Mouse (Mus musculus) ovary, adult 2 months (tissue): ENCODE data around the gene Sergef. TPM values are rescaled to one million over a fixed set of nuclear protein-coding genes. Genes with fewer than 3 reads are reported as not detected.

Source experiments
- polyA plus RNA-seq: library from polyadenylated mRNA; depleted of rRNA; stranded (reverse); fragments of >200 nt; gene quantifications from 2 replicates; pipeline ENCODE4 v1.2.3, GENCODE M21; 2012; rRNA removed

Sergef gene
- 16.2 and 17.2 TPM in 2 replicates for polyA plus RNA-seq

GRCm38 (mm10) chr7:46639692-46640031 lies at the start of gene Sergef:
Sergef (minus strand) TSS chr7:46639807.

GRCm38 (mm10) chr7:46672160-46672672 lies 32.6 kb upstream of the Sergef start, which contains the start of gene Tph1:
Tph1 (minus strand) TSS chr7:46672537.

GRCm38 (mm10) chr7:46396231-46396927 lies 243.2 kb downstream of the Sergef start, which contains the start of gene Kcnc1:
Kcnc1 (plus strand) TSS chr7:46396497.

Other genes with a start within 250 kb of the Sergef start
- gene Kcnc1, start 243.3 kb downstream of the Sergef start, polyA plus RNA-seq, result 0.09 and 0.29 TPM in 2 replicates
- gene Tph1, start 32.7 kb upstream of the Sergef start, polyA plus RNA-seq, result not detected in 2 replicates
- gene Saal1, start 70.9 kb upstream of the Sergef start, polyA plus RNA-seq, result 10.4 and 11.7 TPM in 2 replicates
- 0.73 and 1.8 TPM in 2 replicates for gene Saa3, start 75.9 kb upstream of the Sergef start, polyA plus RNA-seq
- 0.12 TPM in 1 of 2 replicates, not detected in the other for gene Saa4, start 92.8 kb upstream of the Sergef start, polyA plus RNA-seq
- gene Saa1, start 103.2 kb upstream of the Sergef start, polyA plus RNA-seq, result not detected in 2 replicates
- 0.75 and 1.9 TPM in 2 replicates for gene Saa2, start 112.0 kb upstream of the Sergef start, polyA plus RNA-seq
- 14.9 and 15.9 TPM in 2 replicates for gene Hps5, start 156.3 kb upstream of the Sergef start, polyA plus RNA-seq
- gene Gtf2h1, start 156.3 kb upstream of the Sergef start, polyA plus RNA-seq, result 7.0 and 8.1 TPM in 2 replicates
- gene Ldha, start 201.7 kb upstream of the Sergef start, polyA plus RNA-seq, result 389 and 492 TPM in 2 replicates
- gene Ldhc, start 221.4 kb upstream of the Sergef start, polyA plus RNA-seq, result 0.15 and 0.36 TPM in 2 replicates